Mouse (Mus musculus) heart, embryonic 11.5 days (tissue): Measurements from ENCODE around the gene Arhgef33. TPM values are rescaled to one million over a fixed set of nuclear protein-coding genes. Genes with fewer than 3 reads are reported as not detected.
"Not testable (repeated sequence)": the region's sequence is repeated elsewhere in the genome, so short reads cannot be mapped to it uniquely, and the experiment has no call there.

Source experiments
- ATAC-seq: fragments of 200-750 bp; cut with Nextera tagmentation; replicated peaks from 2 replicates; pipeline ENCODE4 v1.8.0; 2017; ENCODE audit warnings: moderate library complexity; ENCODE audit not compliant: insufficient number of reproducible peaks, low FRiP score, low TSS enrichment
- H3K27ac ChIP-seq: fragments of 300-500 bp; sonication (generic); 2 replicates; pipeline ENCODE4 v1.5.1; 2014; ENCODE audit warnings: mild to moderate bottlenecking, low read depth, low read length
- H3K27me3 ChIP-seq: fragments of 300-500 bp; sonication (generic); 2 replicates; pipeline ENCODE4 v1.6.1; 2014; ENCODE audit warnings: mild to moderate bottlenecking, low read length, mixed read lengths; ENCODE audit not compliant: control insufficient read depth, insufficient read depth
- H3K36me3 ChIP-seq: fragments of 300-500 bp; sonication (generic); 2 replicates; pipeline ENCODE4 v1.6.1; 2014; ENCODE audit warnings: mild to moderate bottlenecking, low read length, moderate library complexity, mixed read lengths; ENCODE audit not compliant: control insufficient read depth, insufficient read depth
- H3K4me1 ChIP-seq: fragments of 300-500 bp; sonication (generic); 2 replicates; pipeline ENCODE4 v1.6.1; 2014; ENCODE audit warnings: low read length; ENCODE audit not compliant: control insufficient read depth, insufficient read depth
- H3K4me2 ChIP-seq: fragments of 300-500 bp; sonication (generic); 2 replicates; pipeline ENCODE4 v1.6.1; 2014; ENCODE audit warnings: mild to moderate bottlenecking, moderate library complexity
- H3K4me3 ChIP-seq: fragments of 300-500 bp; sonication (generic); 2 replicates; pipeline ENCODE4 v1.5.1; 2014; ENCODE audit warnings: low read depth, low read length
- H3K9ac ChIP-seq: fragments of 300-500 bp; sonication (generic); 2 replicates; pipeline ENCODE4 v1.6.1; 2014; ENCODE audit warnings: mild to moderate bottlenecking, low read depth, low read length, moderate library complexity
- H3K9me3 ChIP-seq: fragments of 300-500 bp; sonication (generic); replicated peaks from 2 replicates; pipeline ENCODE4 v1.6.1; 2016; ENCODE audit warnings: low read length; ENCODE audit not compliant: control insufficient read depth
- WGBS: fragments of 180-500 bp; shearing (Covaris S2); extraction: QIAGEN DNeasy Blood & Tissue Kit; methylation state at CpG from one replicate; pipeline ENCODE4 v1.1.7; 2014; ENCODE audit not compliant: insufficient replicate concordance; 5-methylcytosine and 5-hydroxymethylcytosine counted together
- polyA plus RNA-seq: library from polyadenylated mRNA; unstranded; fragments of >200 nt; fragmentation: Nextera tagmentation; extraction: Ambion mirVana; gene quantifications from 2 replicates; pipeline ENCODE4 v1.2.1, GENCODE M21; 2014

Gene Arhgef33
- 0.54 and 0.92 TPM in 2 replicates for polyA plus RNA-seq

DNA sequence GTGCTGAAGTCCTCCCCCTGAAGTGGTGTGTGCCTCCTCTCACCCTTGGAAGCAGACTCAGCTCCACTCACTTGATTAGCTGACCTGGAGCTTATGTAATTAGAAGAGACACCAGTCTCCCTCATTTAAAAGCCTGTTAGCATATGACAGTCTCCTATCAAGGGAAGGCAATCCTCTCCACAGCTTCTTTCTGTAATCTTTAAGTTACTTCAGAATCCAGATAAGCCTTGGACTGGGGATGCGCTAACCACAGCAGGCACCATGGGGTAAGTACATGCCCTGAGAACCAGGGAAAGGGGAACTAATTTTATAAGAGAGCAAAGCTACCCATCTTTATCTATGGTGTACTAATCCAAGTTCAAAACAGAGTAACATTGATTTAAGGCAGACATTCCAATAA lies at the start of gene Arhgef33:
Gene Arhgef33, plus strand, starts transcription at position 157 of the 400 bp plus-strand sequence.
- H3K4me2 ChIP-seq = no peak within 1 kb of the TSS

DNA sequence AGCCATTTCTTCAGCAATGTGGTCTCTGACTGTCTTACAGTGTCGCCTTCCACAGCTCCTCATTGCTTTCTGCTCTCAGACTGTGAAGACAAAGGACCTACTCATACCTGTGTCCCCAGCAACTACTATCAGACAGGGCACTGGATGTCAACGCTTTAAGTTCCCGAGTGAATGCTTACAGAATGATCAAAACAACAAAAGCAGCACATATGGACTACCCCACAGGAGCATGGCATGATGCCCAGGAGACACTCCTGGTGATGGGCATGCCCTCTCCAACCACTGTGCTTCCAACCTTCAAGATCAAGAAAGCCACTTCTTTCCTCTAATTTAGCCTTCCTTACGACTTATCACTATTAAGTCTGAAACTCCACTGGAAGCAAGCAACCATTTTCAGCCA lies 40.1 kb upstream of the Arhgef33 start:
- WGBS = 90% methylated on average over 4 of the region's 4 CpGs
- no peak overlapping the region for H3K4me2 ChIP-seq
- no peak overlapping the region for H3K4me3 ChIP-seq
- H3K36me3 ChIP-seq = peaks cover 35% of the 10 kb centered on the region
- H3K27ac ChIP-seq = no peak overlapping the region
- H3K27me3 ChIP-seq = no peaks in the 10 kb centered on the region
- no peaks in the 10 kb centered on the region for H3K9me3 ChIP-seq
- H3K9ac ChIP-seq = no peak overlapping the region
- no peak for ATAC-seq
- H3K4me1 ChIP-seq = no peaks in the 10 kb centered on the region

More for the DNA sequence above, at the start of gene Arhgef33:
- no peaks in the 10 kb centered on the region for H3K4me1 ChIP-seq
- no peak within 1 kb of the TSS for H3K9ac ChIP-seq
- ATAC-seq = no peak
- H3K4me3 ChIP-seq = no peak within 1 kb of the TSS
- no peak within 1 kb of the TSS for H3K27ac ChIP-seq
- H3K9me3 ChIP-seq = no peaks in the 10 kb centered on the region
- no peaks in the 10 kb centered on the region for H3K27me3 ChIP-seq
- 57% methylated on average over 1 of the region's 1 CpGs for WGBS
- no peaks in the 10 kb centered on the region for H3K36me3 ChIP-seq

DNA sequence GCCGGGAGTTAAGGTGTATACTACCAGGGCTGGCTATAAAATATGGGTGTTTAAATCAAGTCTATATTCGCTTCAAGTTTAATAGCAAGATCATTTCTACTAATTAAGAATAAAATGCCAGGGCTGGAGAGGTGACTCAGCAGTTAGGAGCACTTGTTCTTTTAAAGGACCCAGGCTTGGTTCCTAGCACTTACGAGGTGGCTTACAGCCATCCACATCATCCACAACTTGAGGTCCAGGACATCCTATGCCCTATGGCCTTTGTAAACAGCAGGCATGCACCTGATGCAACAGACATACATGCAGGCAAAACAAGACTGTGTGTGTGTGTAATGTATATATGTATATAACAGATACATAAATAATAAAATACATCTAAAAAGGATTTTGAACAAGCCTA lies 39.1 kb upstream of the Arhgef33 start:
- no peak overlapping the region for H3K4me3 ChIP-seq
- H3K27ac ChIP-seq = no peak overlapping the region
- WGBS = 93% methylated on average over 3 of the region's 3 CpGs
- H3K36me3 ChIP-seq = peaks cover 38% of the 10 kb centered on the region
- no peak overlapping the region for H3K9ac ChIP-seq
- no peaks in the 10 kb centered on the region for H3K4me1 ChIP-seq
- H3K9me3 ChIP-seq = no peaks in the 10 kb centered on the region
- H3K27me3 ChIP-seq = no peaks in the 10 kb centered on the region
- no peak for ATAC-seq
- H3K4me2 ChIP-seq = no peak overlapping the region

DNA sequence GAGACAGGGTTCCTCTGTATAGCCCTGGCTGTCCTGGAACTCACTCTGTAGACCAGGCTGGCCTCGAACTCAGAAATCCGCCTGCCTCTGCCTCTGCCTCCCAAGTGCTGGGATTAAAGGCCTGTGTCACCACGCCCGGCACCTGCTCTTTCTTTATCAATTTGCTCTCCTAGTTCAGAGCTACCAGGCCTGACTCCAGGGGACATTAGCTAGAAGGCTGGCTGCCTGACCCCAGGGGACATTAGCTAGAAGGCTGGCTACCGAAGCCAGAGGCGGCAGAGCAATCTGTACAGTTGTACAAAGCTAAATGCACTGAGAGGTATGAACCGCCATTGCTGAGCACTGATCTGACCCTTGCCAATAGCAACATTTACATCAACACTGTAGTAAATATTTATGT lies 36.6 kb upstream of the Arhgef33 start:
- H3K27ac ChIP-seq, H3K9me3 ChIP-seq, H3K4me3 ChIP-seq, H3K27me3 ChIP-seq, H3K4me1 ChIP-seq, ATAC-seq, H3K4me2 ChIP-seq, H3K9ac ChIP-seq: not testable (repeated sequence)
- peaks cover 35% of the 10 kb centered on the region for H3K36me3 ChIP-seq
- 89% methylated on average over 7 of the region's 7 CpGs for WGBS

DNA sequence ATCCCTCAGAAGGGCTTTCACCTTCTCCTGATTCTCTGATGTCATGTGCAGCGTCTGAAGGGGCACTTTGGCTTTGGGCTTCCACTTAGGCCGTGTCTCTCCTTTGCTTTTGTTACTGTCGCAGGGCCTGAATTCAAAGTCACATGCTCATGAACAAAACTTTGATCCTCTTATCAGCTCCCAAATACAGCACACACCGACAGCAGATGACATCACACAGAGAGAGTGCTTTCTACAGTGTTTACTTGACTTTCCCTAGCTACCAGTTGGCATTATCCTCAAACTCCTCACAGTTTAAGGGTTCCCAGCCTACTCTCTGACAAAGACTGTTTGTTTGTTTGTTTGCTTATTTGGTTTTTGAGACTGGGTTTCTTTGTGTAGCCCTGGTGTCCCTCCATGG lies 29.0 kb upstream of the Arhgef33 start:
- Histone ChIP-seq H3K4me1 (no peaks in the 10 kb centered on the region), H3K27me3 (no peaks in the 10 kb centered on the region), H3K27ac (no peak overlapping the region), H3K36me3 (peaks cover 5% of the 10 kb centered on the region), H3K9ac (no peak overlapping the region), H3K9me3 (no peaks in the 10 kb centered on the region), H3K4me2 (no peak overlapping the region), H3K4me3 (no peak overlapping the region)
- 67% methylated on average over 4 of the region's 4 CpGs for WGBS
- ATAC-seq = no peak

DNA sequence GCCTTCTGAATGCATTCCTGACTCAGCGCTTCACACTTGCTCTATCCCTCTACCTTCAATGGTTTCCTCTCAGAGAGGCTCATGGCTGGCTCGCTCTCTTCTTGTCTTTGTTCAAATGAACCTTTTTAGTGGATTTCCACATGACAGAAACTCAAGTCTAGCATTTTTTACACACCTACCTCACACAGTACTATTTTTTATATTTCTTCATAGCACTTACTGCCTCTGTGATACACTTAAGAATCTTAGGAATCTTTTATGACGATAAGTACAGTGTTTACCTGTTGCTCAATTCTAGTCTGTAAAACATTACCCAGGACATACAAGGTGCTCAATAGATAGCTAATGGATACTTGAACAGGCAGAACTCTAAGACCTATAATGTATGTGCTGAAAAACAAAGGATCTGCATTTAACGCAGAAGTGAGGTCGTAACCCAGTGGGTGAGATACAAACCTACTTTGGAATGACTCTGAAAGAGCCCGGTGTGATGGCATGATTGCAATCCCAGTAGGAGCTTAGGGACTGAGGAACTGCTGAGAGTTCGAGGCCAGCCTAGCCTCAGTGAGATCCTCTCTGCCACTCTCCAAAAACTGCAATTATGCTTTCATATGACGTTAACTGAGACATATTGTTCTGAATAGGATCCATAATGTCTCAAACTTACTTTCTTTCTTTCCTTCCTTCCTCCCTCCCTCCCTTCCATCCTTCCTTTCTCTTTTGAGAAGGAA lies 27.7 kb upstream of the Arhgef33 start:
- H3K27me3 ChIP-seq = no peaks in the 10 kb centered on the region
- no peaks in the 10 kb centered on the region for H3K9me3 ChIP-seq
- no peak overlapping the region for H3K27ac ChIP-seq
- no peak overlapping the region for H3K4me2 ChIP-seq
- H3K4me3 ChIP-seq = no peak overlapping the region
- peaks cover under 1% of the 10 kb centered on the region for H3K36me3 ChIP-seq
- no peaks in the 10 kb centered on the region for H3K4me1 ChIP-seq
- no peak for ATAC-seq
- no peak overlapping the region for H3K9ac ChIP-seq
- WGBS = 94% methylated on average over 8 of the region's 8 CpGs

DNA sequence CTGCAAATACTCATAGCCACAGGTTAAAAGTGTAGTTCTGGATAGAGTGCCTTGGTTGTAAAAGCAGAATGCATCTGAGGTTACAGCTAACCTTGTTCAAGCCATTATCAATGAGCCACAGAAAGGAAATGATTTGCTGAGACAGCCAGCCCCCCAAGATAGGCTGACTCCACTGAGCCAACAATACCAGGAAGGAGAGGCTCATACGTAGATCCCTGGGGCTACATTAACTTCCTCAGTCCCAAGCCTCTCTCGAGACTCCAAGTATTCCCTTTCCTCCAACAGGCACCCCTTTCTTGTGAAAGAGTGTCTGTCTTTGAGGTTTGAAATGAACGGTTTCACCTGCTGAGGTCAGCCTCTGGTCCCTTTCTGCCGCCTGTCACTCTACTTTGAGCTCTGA lies 22.8 kb upstream of the Arhgef33 start:
- peaks cover 5% of the 10 kb centered on the region; the same call in 1 of the 2 replicates for H3K4me1 ChIP-seq
- H3K9ac ChIP-seq = 0 out of 2 replicates have a peak overlapping the region, but pooled peaks have one; percentile 28
- peak overlapping the region; percentile 73 for H3K27ac ChIP-seq
- 71% methylated on average over 4 of the region's 4 CpGs for WGBS
- H3K36me3 ChIP-seq = no peaks in the 10 kb centered on the region
- H3K4me2 ChIP-seq = no peak overlapping the region; the same call in 1 of the 2 replicates
- H3K27me3 ChIP-seq = no peaks in the 10 kb centered on the region
- ATAC-seq = no peak
- H3K9me3 ChIP-seq = no peaks in the 10 kb centered on the region
- no peak overlapping the region for H3K4me3 ChIP-seq

DNA sequence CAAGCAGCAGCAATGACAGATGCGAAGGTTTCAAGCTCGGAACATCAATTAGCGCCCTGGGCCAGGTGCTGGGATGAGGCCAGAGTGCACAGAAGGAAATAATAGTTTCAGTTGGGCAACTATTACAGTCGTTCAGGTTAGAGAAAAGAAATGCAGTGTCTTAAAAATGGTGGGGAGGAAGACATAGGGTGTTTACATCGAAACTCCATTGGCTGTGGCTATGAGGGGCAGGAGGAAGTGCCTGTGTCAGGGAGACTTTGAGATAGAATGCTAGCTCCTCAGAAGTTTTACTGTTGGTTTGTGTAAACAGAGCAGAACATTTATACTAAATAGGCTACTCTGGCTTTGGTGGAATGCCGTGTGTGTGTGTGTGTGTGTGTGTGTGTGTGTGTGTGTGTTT lies 19.2 kb upstream of the Arhgef33 start:
- no peaks in the 10 kb centered on the region for H3K27me3 ChIP-seq
- H3K27ac ChIP-seq = no peak overlapping the region
- H3K36me3 ChIP-seq = no peaks in the 10 kb centered on the region
- no peak overlapping the region for H3K9ac ChIP-seq
- no peak for ATAC-seq
- H3K9me3 ChIP-seq = no peaks in the 10 kb centered on the region
- 77% methylated on average over 6 of the region's 6 CpGs for WGBS
- H3K4me3 ChIP-seq = no peak overlapping the region
- peaks cover 5% of the 10 kb centered on the region; the same call in 1 of the 2 replicates for H3K4me1 ChIP-seq
- no peak overlapping the region for H3K4me2 ChIP-seq
